Mouse (Mus musculus) granulocyte monocyte progenitor cell, adult 5-6 weeks (primary cell): ENCODE results near the gene Olfr641. TPM values are rescaled to one million over a fixed set of nuclear protein-coding genes. Genes with fewer than 3 reads are reported as not detected.

Experiments
- ATAC-seq: replicated peaks from 2 replicates; pipeline ENCODE4 v1.8.0; 2016; ENCODE audit warnings: mild to moderate bottlenecking, moderate TSS enrichment, inconsistent platforms; ENCODE audit not compliant: poor library complexity, severe bottlenecking
- total RNA-seq, 2 experiments: library from RNA; stranded (forward) in 1 of 2; stranded (reverse) in 1 of 2; fragments of 200-712, 200-1000 nt in 1 of 2; fragments of >200 nt in 1 of 2; fragmentation: Nextera tagmentation in 1 of 2; gene quantifications; 2 replicates each; pipeline ENCODE4 v1.2.3; 2014 to 2017

Gene Olfr641
- total RNA-seq (2014; fragmentation: Nextera tagmentation) (not detected in 2 replicates), total RNA-seq (2017) (not detected in 2 replicates)

DNA sequence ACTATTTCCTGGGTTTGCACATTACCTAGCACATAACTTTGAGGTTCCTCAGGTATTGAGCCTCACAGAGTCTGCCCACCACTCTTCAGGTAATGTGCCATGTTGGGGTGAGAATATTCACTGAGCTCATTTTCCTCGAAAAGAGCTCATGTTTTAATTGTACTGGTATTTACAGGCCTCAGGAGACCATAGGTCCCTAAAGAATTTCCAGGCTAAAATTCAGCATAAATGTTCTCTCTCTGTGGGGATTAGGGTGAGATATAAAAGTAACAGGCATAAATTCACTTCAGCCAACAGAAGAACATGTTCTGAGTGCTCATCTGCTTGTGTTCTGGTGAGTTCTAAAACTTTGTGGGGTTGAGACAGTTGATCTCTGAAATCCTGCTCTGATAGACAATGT lies at the start of gene Olfr641:
Gene Olfr641, plus strand, starts transcription at position 301 of the 400 bp plus-strand sequence.
- ATAC-seq, result no peak

DNA sequence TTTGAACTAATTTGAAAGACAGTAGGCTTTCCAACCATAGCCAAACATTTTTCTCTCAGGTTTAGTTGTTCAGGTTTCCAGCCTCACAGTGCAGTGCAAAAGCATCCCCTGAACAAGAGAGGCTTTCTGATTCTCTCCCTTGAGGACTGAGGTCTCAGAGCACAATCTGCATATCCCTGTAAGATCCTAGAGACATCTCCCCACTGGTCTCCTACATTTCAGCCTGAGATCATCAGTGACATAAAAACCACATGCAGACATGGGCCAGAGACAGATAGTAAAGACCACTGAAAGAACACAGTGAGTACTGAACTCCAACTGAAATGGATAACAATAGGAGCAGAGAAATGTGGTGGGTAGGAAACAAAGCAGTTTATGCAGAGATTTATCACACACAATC lies 36.8 kb upstream of the Olfr641 start, which contains the start of gene Olfr638:
Gene Olfr638, plus strand, starts transcription at position 301 of the 400 bp plus-strand sequence.
- ATAC-seq, result no peak

- peak; percentile 59 for ATAC-seq
Measured at GRCm38 (mm10) chr7:103999124-103999523, 36.1 kb upstream of the Olfr641 start.

DNA sequence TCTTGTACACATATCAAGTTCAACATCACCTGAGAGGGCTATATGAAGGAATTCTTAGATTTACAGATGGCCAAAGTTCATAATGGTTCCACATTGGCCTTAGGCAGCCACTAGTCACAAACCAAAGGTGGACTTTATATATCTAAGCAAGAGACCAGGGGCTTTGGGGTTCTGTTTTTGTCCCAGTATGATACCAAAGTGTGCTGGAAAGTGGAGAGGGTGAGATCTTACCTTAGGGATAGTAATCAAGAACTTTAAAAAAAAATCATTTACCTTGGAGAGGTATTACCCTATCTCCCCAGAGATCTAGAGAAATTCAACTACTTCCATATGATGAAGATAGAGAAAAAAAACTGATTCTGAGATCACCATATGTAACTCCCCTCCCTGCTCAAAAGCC lies 18.0 kb upstream of the Olfr641 start, which contains the start of gene Olfr639:
Gene Olfr639, minus strand, starts transcription at position 101 of the 400 bp plus-strand sequence.
- no peak for ATAC-seq

DNA sequence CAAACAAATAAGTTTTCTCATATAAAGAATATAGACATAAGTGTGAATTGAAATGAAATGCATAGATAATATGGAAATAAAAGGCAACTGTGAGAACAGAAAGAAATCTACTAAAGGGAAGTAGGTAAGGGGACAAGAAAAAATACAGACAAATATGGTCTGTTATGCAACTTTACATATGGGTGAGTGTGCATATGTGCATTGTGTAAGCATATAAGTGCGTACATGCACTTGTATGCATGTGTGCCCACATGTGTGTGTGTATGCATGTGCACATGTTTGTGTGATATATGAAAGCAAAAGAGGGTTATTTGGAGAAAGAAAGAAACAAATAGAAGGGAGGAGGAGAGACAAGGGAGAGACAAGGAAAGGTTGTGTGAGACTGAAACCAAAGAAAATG lies 16.3 kb upstream of the Olfr641 start:
- ATAC-seq, result peak; percentile 77

DNA sequence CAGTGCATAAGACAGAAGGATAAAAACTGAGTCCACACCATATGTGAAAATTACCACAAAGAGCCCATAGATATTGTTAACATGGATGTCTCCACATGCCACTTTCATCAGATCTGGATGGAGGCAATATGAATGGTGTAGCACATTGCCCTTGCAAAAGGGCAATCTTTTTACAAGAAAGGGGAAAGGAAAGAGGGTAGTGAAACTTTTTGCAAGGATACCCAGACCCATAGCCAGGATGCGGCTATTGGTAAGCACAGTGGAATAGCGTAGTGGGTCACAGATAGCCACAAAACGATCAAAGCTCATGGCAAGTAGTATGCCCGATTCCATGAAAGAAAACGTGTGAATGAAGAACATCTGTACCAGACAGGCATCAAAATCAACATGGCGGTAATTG lies 13.6 kb upstream of the Olfr641 start:
- ATAC-seq, result peak; percentile 85

DNA sequence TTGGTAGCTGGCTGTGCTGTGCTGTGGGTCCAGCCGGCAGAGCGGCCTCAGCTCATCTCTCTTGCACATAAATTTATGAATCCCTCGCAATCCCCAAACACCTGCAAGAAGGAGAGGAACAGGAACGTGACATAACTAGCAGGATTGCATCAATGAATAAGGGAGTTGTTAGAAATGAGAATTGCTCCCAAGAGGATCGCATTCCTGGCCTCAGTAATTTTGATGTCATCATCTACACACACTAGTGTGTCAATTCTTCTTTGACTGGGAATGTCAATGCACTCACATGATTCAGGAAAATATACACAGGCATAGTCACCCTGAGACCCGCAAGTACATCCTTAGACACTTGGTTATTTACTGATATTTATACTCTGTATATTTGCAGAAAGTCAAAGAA lies 9.8 kb upstream of the Olfr641 start, which contains the start of gene Olfr640:
Gene Olfr640, minus strand, starts transcription at position 101 of the 400 bp plus-strand sequence.
- ATAC-seq, result no peak

- peak; percentile 97 for ATAC-seq
Measured at GRCm38 (mm10) chr7:104026978-104027377, 8.3 kb upstream of the Olfr641 start.

DNA sequence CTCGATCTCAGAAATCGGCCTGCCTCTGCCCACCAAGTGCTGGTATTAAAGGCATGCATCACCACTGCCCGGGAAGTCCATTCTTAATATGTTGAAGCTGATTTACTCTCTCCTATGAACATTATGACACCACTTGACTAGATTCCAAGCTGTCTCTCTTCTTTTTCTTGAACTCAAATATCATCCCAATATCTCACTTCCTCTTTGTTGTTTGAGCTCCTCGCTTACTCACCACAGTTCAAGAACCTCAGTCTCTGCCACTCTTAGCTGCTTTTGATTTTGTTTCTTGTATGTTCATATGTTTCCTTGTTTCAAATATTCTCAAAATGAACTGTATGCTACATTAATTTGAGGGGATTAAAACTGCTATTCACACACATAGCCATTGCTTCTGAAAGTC lies 15.5 kb downstream of the Olfr641 start:
- peak; percentile 81 for ATAC-seq

DNA sequence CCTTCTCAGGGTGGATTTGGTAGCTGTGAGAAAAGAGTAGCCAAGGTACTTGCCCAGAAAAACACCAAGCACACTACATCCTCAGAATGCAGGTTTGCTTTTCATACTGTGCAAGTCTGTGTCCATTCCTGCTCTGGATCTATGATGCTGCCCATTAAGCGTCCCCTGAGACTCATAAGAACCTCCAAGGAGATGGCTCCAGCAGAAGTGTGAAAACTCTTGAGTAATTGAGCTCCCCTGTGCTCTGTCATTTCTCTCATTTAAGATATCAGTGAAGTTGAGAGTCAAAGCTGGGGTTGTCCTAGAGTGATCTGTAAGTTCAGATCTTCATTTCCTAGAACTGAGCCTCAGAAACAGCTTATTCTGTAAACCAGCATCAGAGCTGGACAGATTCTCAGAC lies 17.3 kb downstream of the Olfr641 start, which contains the start of gene Olfr642:
Gene Olfr642, minus strand, starts transcription at position 101 of the 400 bp plus-strand sequence.
- no peak for ATAC-seq

GRCm38 (mm10) chr7:104059215-104059614 lies 24.0 kb downstream of the Olfr641 start:
- ATAC-seq, result peak; percentile 25; the same call in 1 of the 2 replicates

DNA sequence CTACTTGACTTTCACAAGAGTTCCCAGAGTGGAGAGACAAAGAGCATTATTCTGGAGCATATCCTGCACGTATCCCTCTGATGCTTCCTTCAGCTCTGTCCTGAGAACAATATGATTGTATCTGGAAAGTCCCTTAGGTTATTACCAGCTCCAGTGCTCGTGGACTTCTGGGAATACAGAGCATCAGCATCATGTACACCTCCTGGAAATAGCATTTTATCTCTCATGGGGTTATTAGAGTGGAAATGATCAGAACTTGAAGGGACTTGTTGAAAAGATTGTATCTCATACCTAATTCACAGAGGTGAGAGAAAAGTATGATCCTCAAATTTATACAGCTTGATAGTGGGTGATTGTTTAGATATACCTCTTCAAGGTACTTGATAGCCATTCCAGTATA lies 26.1 kb downstream of the Olfr641 start, which contains the start of gene 4930516K23Rik:
Gene 4930516K23Rik, minus strand, starts transcription at position 101 of the 400 bp plus-strand sequence.
- ATAC-seq, result no peak

DNA sequence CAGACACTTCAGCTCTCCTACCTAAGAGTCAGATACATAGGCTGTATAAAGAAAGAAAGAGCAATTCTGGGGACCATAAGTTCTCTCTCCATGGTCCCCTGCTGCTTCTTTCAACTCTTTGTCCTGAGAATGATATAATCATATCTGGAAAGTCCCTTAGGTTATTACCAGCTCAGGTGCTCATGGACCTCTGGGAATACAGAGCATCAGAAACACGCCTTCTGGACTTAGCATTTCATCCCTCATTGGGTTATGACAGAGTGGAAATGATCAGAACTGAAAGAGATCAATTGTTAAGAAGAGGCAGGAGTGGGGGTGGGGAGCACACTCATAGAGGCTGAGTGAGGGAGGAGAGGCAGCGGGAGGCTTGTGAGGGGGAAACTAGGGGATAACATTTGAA lies 36.5 kb downstream of the Olfr641 start, which contains the start of gene Olfr644:
Gene Olfr644, minus strand, starts transcription at position 101 of the 400 bp plus-strand sequence.
- no peak for ATAC-seq

DNA sequence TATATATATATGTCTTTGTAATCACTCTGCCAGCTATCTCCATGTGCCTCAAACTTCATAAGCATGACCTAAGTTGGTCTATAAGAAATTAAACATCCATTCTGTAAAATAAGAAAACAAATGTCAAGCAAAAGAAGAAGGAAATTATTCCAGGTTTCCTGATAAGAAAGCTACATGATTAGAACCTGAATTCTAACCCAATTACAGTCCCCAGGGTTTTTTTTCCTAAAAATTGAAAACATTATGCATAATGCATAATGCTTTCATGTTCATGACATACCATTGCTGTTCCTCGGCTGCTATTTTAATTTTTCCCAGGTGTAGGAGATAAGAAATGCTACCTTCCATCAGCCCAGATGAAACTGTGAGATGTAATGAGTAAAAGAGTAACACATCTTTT lies 50.1 kb downstream of the Olfr641 start, which contains the start of gene Olfr645:
Gene Olfr645, minus strand, starts transcription at position 101 of the 400 bp plus-strand sequence.
- ATAC-seq, result no peak

Other genes starting within 250 kb of the Olfr641 start
- not detected in 2 replicates for gene Olfr67, start 243.6 kb upstream of the Olfr641 start, total RNA-seq (2014; fragmentation: Nextera tagmentation)
- not detected in 2 replicates for gene Olfr67, start 243.6 kb upstream of the Olfr641 start, total RNA-seq (2017)
- not detected in 2 replicates for gene Hbb-bt, start 221.4 kb upstream of the Olfr641 start, total RNA-seq (2014; fragmentation: Nextera tagmentation)
- not detected in 2 replicates for gene Hbb-bt, start 221.4 kb upstream of the Olfr641 start, total RNA-seq (2017)
- gene Hbb-bs, start 207.3 kb upstream of the Olfr641 start, total RNA-seq (2014; fragmentation: Nextera tagmentation), result not detected in 2 replicates
- 1.6 and 5.2 TPM in 2 replicates for gene Hbb-bs, start 207.3 kb upstream of the Olfr641 start, total RNA-seq (2017)
- gene Hbb-bh2, start 194.9 kb upstream of the Olfr641 start, total RNA-seq (2014; fragmentation: Nextera tagmentation), result not detected in 2 replicates
- gene Hbb-bh2, start 194.9 kb upstream of the Olfr641 start, total RNA-seq (2017), result not detected in 2 replicates
- gene Hbb-bh1, start 192.3 kb upstream of the Olfr641 start, total RNA-seq (2014; fragmentation: Nextera tagmentation), result not detected in 2 replicates
- gene Hbb-bh1, start 192.3 kb upstream of the Olfr641 start, total RNA-seq (2017), result not detected in 2 replicates
- not detected in 2 replicates for gene Hbb-y, start 182.2 kb upstream of the Olfr641 start, total RNA-seq (2014; fragmentation: Nextera tagmentation)
- not detected in 2 replicates for gene Hbb-y, start 182.2 kb upstream of the Olfr641 start, total RNA-seq (2017)
- gene Olfr66, start 149.2 kb upstream of the Olfr641 start, total RNA-seq (2014; fragmentation: Nextera tagmentation), result not detected in 2 replicates
- gene Olfr66, start 149.2 kb upstream of the Olfr641 start, total RNA-seq (2017), result not detected in 2 replicates
- gene Olfr64, start 141.0 kb upstream of the Olfr641 start, total RNA-seq (2014; fragmentation: Nextera tagmentation), result not detected in 2 replicates
- gene Olfr64, start 141.0 kb upstream of the Olfr641 start, total RNA-seq (2017), result not detected in 2 replicates
- not detected in 2 replicates for gene Olfr65, start 132.0 kb upstream of the Olfr641 start, total RNA-seq (2014; fragmentation: Nextera tagmentation)
- not detected in 2 replicates for gene Olfr65, start 132.0 kb upstream of the Olfr641 start, total RNA-seq (2017)
- not detected in 2 replicates for gene Olfr631, start 106.6 kb upstream of the Olfr641 start, total RNA-seq (2014; fragmentation: Nextera tagmentation)
- not detected in 2 replicates for gene Olfr631, start 106.6 kb upstream of the Olfr641 start, total RNA-seq (2017)
- gene Olfr632, start 101.1 kb upstream of the Olfr641 start, total RNA-seq (2014; fragmentation: Nextera tagmentation), result not detected in 2 replicates
- gene Olfr632, start 101.1 kb upstream of the Olfr641 start, total RNA-seq (2017), result not detected in 2 replicates
- not detected in 2 replicates for gene Olfr633, start 91.0 kb upstream of the Olfr641 start, total RNA-seq (2014; fragmentation: Nextera tagmentation)
- not detected in 2 replicates for gene Olfr633, start 91.0 kb upstream of the Olfr641 start, total RNA-seq (2017)
- gene Olfr635, start 64.3 kb upstream of the Olfr641 start, total RNA-seq (2014; fragmentation: Nextera tagmentation), result not detected in 2 replicates
- gene Olfr635, start 64.3 kb upstream of the Olfr641 start, total RNA-seq (2017), result not detected in 2 replicates
- not detected in 2 replicates for gene Olfr638, start 36.7 kb upstream of the Olfr641 start, total RNA-seq (2014; fragmentation: Nextera tagmentation)
- gene Olfr638, start 36.7 kb upstream of the Olfr641 start, total RNA-seq (2017), result not detected in 2 replicates
- gene Olfr639, start 18.1 kb upstream of the Olfr641 start, total RNA-seq (2014; fragmentation: Nextera tagmentation), result not detected in 2 replicates
- gene Olfr639, start 18.1 kb upstream of the Olfr641 start, total RNA-seq (2017), result not detected in 2 replicates
- not detected in 2 replicates for gene Olfr640, start 9.9 kb upstream of the Olfr641 start, total RNA-seq (2014; fragmentation: Nextera tagmentation)
- not detected in 2 replicates for gene Olfr640, start 9.9 kb upstream of the Olfr641 start, total RNA-seq (2017)
- not detected in 2 replicates for gene Olfr642, start 17.2 kb downstream of the Olfr641 start, total RNA-seq (2014; fragmentation: Nextera tagmentation)
- gene Olfr642, start 17.2 kb downstream of the Olfr641 start, total RNA-seq (2017), result not detected in 2 replicates
- gene 4930516K23Rik, start 26.0 kb downstream of the Olfr641 start, total RNA-seq (2014; fragmentation: Nextera tagmentation), result not detected in 2 replicates
- gene 4930516K23Rik, start 26.0 kb downstream of the Olfr641 start, total RNA-seq (2017), result not detected in 2 replicates
- gene Olfr644, start 36.4 kb downstream of the Olfr641 start, total RNA-seq (2014; fragmentation: Nextera tagmentation), result not detected in 2 replicates
- not detected in 2 replicates for gene Olfr644, start 36.4 kb downstream of the Olfr641 start, total RNA-seq (2017)
- not detected in 2 replicates for gene Olfr645, start 50.0 kb downstream of the Olfr641 start, total RNA-seq (2014; fragmentation: Nextera tagmentation)
- gene Olfr645, start 50.0 kb downstream of the Olfr641 start, total RNA-seq (2017), result not detected in 2 replicates
- not detected in 2 replicates for gene Olfr646, start 69.4 kb downstream of the Olfr641 start, total RNA-seq (2014; fragmentation: Nextera tagmentation)
- not detected in 2 replicates for gene Olfr646, start 69.4 kb downstream of the Olfr641 start, total RNA-seq (2017)
- gene Ubqln5, start 94.4 kb downstream of the Olfr641 start, total RNA-seq (2014; fragmentation: Nextera tagmentation), result not detected in 2 replicates
- gene Ubqln5, start 94.4 kb downstream of the Olfr641 start, total RNA-seq (2017), result not detected in 2 replicates
- not detected in 2 replicates for gene Olfr643, start 102.0 kb downstream of the Olfr641 start, total RNA-seq (2014; fragmentation: Nextera tagmentation)
- gene Olfr643, start 102.0 kb downstream of the Olfr641 start, total RNA-seq (2017), result not detected in 2 replicates
- not detected in 2 replicates for gene Ubqln3, start 107.8 kb downstream of the Olfr641 start, total RNA-seq (2014; fragmentation: Nextera tagmentation)
- not detected in 2 replicates for gene Ubqln3, start 107.8 kb downstream of the Olfr641 start, total RNA-seq (2017)
- gene Ubqlnl, start 115.1 kb downstream of the Olfr641 start, total RNA-seq (2014; fragmentation: Nextera tagmentation), result not detected in 2 replicates
- not detected in 2 replicates for gene Ubqlnl, start 115.1 kb downstream of the Olfr641 start, total RNA-seq (2017)
- gene Olfm5, start 129.4 kb downstream of the Olfr641 start, total RNA-seq (2014; fragmentation: Nextera tagmentation), result not detected in 2 replicates
- gene Olfm5, start 129.4 kb downstream of the Olfr641 start, total RNA-seq (2017), result not detected in 2 replicates
- gene Olfr648, start 147.9 kb downstream of the Olfr641 start, total RNA-seq (2014; fragmentation: Nextera tagmentation), result not detected in 2 replicates
- 0.26 TPM in 1 of 2 replicates, not detected in the other for gene Olfr648, start 147.9 kb downstream of the Olfr641 start, total RNA-seq (2017)
- gene Olfr649, start 160.5 kb downstream of the Olfr641 start, total RNA-seq (2014; fragmentation: Nextera tagmentation), result not detected in 2 replicates
- gene Olfr649, start 160.5 kb downstream of the Olfr641 start, total RNA-seq (2017), result not detected in 2 replicates
- 0.13 and 3.0 TPM in 2 replicates for gene Trim6, start 183.3 kb downstream of the Olfr641 start, total RNA-seq (2014; fragmentation: Nextera tagmentation)
- 3.7 and 4.7 TPM in 2 replicates for gene Trim6, start 183.3 kb downstream of the Olfr641 start, total RNA-seq (2017)
- gene Trim34a, start 209.0 kb downstream of the Olfr641 start, total RNA-seq (2014; fragmentation: Nextera tagmentation), result 10.9 and 17.8 TPM in 2 replicates
- gene Trim34a, start 209.0 kb downstream of the Olfr641 start, total RNA-seq (2017), result 9.9 and 14.7 TPM in 2 replicates